Mouse (Mus musculus) C2C12 (cell line): ENCODE measurements around the gene Prdm10.

ENCODE experiments used
- CEBPB ChIP-seq: IDR thresholded peaks from one replicate; pipeline ENCODE4 v1.6.1; 2011; ENCODE audit warnings: low read depth, mild to moderate bottlenecking, control low read depth, moderate library complexity
- CTCF ChIP-seq: IDR thresholded peaks from one replicate; pipeline ENCODE4 v1.5.1; 2011; ENCODE audit not compliant: control insufficient read depth, insufficient read depth, insufficient read length
- FOSL1 ChIP-seq: IDR thresholded peaks from one replicate; pipeline ENCODE4 v1.8.0; 2011; ENCODE audit warnings: mild to moderate bottlenecking, low read length; ENCODE audit not compliant: poor library complexity, insufficient read depth, severe bottlenecking
- MAX ChIP-seq: IDR thresholded peaks from one replicate; pipeline ENCODE4 v1.6.1; 2011; ENCODE audit warnings: mild to moderate bottlenecking, control low read depth
- MYOD1 ChIP-seq: IDR thresholded peaks from one replicate; pipeline ENCODE4 v1.6.1; 2011; ENCODE audit warnings: low read depth; ENCODE audit not compliant: control insufficient read depth, insufficient read length
- MYOG ChIP-seq: IDR thresholded peaks from one replicate; pipeline ENCODE4 v1.6.1; 2011; ENCODE audit not compliant: control insufficient read depth, insufficient read length; ENCODE audit errors: extremely low read depth
- USF1 ChIP-seq: IDR thresholded peaks from one replicate; pipeline ENCODE4 v1.6.1; 2011; ENCODE audit warnings: low read depth, mild to moderate bottlenecking, control low read depth, moderate library complexity

- TF ChIP-seq CTCF, result no peak
- no peak for TF ChIP-seq MAX
- TF ChIP-seq CEBPB, result no peak
- no peak for TF ChIP-seq USF1
- TF ChIP-seq MYOD1, result no peak
- TF ChIP-seq FOSL1, result no peak
- TF ChIP-seq MYOG, result no peak
These were observed 149.7 kb downstream of the Prdm10 start for GRCm38 (mm10) chr9:31430011-31430410.
